Mouse (Mus musculus) bone marrow, adult 2 months (tissue): ENCODE results near the gene Gpx3.

Source experiments
- CTCF ChIP-seq: fragments of 200-500 bp; IDR thresholded peaks from 2 replicates; pipeline ENCODE4 v1.5.1; 2011; ENCODE audit warnings: low read length, control low read depth; ENCODE audit not compliant: control insufficient read depth, insufficient read depth
- POLR2A ChIP-seq: fragments of 200-500 bp; IDR thresholded peaks from 2 replicates; pipeline ENCODE4 v1.6.1; 2011; ENCODE audit warnings: low read depth, mild to moderate bottlenecking, control low read depth, low read length, borderline replicate concordance; ENCODE audit not compliant: control insufficient read depth

GRCm38 (mm10) chr11:54905931-54906330 lies 3.7 kb downstream of the Gpx3 start:
- TF ChIP-seq CTCF (no peak), POLR2A (no peak)
